Mouse (Mus musculus) megakaryocyte-erythroid progenitor cell, adult 5-6 weeks (primary cell): ENCODE measurements around the gene Trir. TPM values are rescaled to one million over a fixed set of nuclear protein-coding genes. Genes with fewer than 3 reads are reported as not detected.

Source experiments
- ATAC-seq: replicated peaks from 2 replicates; pipeline ENCODE4 v1.8.0; 2016; ENCODE audit warnings: mild to moderate bottlenecking, inconsistent platforms; ENCODE audit not compliant: severe bottlenecking, poor library complexity, low FRiP score, low TSS enrichment
- total RNA-seq, 2 experiments: library from RNA; stranded (forward) in 1 of 2; stranded (reverse) in 1 of 2; fragments of 200-1000, 215-1000 nt in 1 of 2; fragments of >200 nt in 1 of 2; fragmentation: Nextera tagmentation in 1 of 2; gene quantifications; 2 replicates each; pipeline ENCODE4 v1.2.3; 2014 to 2017

Trir gene
- 137 and 159 TPM in 2 replicates for total RNA-seq (2014; fragmentation: Nextera tagmentation)
- 342 and 455 TPM in 2 replicates for total RNA-seq (2017)

DNA sequence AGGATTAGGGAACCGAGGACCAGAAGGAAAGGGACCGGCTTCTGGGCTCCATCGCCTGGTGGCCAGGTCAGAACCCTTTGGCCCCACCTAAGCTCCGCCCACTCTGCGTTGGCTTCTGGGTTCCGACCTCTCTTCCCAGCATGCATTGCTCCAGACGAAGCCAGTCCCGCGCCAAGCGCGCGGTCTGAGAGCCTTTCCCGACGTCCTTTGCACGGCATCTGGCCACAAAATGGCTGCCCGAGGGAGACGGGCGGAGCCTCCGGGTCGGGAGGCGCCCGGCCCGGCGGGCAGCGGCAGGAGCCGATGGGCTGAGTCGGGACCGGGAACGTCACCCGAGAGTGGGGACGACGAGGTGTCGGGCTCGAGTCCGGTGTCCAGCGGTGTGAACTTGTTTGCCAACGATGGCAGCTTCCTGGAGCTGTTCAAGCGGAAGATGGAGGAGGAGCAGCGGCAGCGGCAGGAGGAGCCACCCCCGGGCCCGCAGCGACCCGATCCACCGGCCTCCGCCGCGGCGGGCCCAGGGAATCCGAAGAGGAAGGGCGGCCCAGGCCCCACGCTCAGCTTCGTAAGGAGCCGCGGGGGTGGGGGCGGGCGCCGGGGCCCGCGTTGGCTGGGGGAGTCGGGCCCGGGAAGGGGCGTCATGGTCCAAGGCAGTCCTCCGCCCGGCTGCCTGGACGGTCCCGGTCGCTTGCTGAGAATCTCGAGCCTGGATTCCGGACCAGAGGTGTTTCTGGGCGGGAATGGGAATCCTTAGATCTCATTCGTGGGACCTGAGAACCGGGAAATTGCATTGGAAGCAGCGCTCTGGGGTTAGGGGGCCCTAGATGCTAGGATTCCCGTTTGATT, at the start of gene Trir:
Trir (plus strand) TSS at position 154 of the 846 bp plus-strand sequence.
- ATAC-seq = peak; percentile 72

DNA sequence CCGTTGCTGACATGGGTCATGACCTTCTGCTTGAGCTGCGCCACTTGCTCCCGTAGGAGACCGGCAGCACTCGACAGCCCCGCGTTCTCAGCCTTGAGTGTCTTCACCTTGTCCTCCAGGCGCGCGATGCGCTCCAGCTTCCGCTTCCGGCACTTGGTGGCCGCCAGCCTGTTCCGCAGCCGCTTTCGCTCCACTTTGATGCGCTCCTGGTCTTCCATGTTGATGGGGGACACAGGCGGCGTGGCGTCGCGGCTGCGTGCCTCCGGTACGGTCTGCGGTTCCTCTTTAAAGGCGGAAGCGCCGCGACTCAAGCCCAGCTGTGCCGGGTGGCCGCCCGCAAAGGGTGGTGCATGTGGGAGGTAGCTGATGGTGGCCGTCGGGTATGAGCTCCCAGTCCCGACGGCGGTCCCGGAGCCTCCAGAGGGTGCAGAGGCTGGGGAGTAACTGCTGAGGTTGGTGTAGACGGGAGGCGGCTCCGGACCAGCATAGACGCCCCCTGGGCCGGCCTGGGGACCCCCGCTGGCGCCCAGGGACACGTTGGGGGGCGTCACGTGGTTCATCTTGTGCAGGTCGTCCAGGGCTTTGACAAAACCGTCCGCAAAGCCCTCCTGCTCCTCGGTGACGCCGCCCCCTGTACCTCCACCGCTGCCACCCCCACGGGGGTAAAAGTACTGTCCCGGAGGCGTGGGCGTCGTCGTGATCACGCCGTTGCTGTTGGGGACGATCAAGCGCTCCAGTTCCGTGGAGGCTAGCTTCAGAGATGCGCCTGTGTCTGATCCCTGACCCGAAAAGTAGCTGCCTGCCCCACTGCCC, 49.0 kb upstream of the Trir start:
- ATAC-seq = 0 out of 2 replicates have a peak, but pooled peaks have one; percentile 3

DNA sequence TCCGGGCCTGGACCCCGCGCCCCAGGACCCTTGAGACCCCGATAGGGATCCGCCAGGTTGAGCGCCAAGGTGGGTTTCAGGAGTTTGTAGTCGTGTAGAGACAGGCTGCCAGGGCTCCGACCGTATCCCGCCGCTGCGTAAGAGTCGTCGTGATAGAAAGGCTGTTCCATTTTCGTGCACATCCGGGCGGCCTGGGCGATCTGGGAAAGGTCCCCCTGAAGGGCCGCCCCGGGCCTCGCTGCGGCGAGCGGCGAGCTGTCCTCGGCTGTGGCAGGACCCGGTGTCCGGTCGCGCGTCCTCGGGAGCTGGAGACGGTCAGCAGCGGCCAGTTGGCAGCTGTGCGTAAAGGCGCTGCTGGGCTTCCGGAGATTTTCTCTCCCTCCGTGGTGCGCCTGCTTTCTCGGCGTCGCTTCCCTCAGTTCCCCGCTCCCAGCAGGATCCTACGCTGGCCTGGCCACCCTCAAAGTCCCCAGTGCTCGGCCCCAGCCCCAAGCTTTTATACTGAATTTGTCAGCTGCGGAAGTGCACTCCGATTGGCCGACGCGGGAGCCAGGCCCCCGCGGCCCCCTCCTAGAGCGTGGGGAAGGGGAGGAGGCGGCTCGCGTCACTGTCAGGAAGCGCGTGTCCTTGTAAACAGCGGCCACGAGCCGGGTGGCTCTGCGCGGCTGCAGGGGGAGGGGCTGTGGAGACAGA, 48.2 kb upstream of the Trir start, which contains the start of gene Junb:
Junb (minus strand) TSS at position 471 of the 693 bp plus-strand sequence.
- ATAC-seq = peak; percentile 20

DNA sequence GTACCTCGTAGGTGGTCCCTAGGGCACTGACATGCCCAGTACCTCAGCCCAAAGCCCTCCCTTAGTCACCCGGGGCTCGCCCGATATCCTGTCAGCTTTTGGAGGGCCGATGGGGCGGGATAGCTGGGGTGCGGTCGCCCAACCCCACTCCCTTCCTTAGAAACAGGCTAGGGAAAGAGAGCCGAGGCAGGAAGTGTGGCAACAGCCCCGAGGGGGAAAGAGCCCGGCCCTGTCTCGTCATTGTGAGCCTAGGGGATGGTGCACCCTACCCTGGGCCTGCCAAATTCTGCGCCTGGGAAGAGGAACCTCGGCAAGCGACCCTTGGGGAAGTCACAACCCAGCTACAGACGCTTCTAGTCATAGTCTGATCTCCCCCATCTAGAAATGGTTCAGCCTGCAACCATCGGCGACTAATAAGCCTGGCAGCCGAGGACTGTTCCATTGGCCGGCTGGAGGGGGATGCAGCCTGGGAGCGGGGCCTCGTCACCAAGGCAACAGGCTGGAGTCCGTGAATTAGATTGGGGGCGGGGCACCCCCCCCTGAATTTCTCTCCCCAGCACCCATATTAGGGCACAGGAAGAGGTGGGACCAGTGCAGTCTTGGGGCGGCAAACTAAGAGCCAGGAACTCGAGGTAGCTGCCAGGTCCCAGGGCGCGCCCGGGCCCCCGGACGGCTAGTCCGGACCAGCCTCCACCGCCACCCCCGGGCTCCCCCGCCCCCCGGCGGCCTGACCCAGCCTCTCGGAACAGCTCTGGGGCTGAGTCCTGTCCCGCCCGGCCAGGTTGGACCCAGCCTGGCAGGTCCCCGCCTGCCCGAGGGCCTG, 46.8 kb upstream of the Trir start:
- ATAC-seq = peak; percentile 27

DNA sequence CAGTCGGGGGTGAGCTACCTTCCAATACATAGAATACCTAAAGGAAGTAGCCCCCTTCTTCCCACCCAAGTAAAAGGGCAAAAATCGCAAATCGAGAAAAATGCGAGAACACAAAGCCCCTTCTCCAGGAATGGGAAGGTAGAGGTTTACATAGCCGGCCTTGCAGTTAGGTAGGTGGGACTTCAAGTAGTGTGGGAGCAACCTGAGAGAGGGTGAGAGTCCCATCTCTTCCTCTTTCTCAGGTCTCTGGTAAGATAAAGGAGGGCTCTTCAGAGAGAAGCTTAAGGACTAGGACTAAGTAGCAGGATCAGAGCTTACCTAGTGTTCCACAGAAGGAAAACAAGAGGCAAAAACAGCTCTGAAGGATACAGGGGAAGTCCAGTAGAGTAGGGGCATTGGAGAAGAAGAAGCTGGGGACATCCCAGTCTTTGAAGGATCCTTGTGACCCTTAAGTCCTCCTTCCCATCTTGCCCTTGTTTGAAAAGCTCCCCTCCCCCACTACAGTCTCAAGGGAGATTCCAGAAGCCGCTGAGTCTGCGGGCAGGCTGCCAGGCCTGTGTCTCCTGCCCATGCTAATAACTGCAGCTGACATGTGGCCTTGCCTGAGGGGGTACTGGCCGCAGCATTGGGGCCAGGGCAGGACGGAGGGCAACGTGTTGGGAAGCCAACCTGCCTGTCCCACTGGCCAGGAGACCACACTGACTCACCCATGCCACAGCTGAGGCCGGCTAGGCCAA, 45.8 kb upstream of the Trir start:
- no peak for ATAC-seq

DNA sequence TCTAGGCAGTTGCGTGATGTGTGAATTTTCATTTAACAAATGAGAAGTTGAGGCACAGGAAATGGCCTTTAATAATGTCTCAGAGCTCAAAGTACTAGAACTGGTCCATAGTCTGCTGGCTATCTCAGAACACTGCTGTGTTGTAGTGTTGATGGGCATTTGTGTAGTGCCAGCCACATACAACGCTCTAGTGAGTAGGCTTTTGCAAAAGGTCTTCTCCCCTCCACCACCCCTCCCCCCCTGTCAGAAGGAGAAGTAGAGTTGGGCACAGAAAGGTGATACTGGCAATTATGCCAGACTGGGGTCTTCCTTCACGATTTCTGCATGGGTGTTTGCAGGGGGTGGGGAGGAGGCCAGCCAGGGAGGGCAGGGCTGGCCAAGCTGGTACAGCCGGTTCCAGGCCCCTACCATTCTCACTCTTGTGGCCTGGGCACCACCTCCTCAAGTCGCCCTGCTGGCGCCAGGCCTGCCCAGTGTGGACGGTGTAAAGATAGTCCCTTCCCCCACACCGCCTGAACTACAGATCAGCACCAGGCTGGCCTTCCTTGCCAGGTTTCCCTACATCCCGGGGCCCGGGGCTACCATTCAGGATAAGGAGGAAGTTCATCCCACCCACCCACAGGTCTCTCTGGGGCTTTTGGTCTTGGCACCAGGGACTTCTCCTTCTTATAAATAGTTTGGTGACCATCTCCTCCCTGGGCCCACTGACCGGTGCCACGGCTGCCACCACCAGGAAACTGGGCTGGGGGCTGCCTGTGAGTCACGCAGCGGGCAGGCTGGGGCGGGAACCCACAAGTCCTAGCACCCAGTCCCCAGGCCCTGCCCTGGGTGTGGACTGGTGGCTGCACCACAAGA, 44.8 kb upstream of the Trir start:
- ATAC-seq = no peak

DNA sequence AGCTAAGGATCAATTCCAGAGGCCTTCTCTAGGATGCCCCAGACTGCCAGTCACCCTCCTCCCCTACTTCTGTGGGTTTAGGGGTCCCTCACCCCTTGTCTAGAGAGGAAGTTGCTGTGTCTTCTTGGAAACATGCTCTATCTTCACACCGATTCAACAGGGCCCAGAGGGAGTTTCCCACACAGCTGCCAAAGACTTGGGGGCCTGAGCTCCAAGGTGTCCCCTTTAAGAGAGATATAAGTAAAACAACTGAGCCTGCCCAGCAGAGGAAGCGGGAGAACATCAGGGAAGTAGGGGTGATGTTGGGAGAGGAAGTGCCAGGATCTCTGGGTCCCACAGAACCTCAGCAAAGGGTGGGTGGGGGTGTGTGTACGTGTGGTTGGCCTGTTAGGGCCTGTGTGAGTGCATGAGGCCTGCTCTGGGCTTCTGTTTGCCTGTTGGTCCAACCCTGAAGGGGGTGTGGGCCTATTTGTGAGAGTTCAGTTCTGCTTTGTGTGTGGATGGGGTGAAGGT, 44.1 kb upstream of the Trir start:
- no peak for ATAC-seq

DNA sequence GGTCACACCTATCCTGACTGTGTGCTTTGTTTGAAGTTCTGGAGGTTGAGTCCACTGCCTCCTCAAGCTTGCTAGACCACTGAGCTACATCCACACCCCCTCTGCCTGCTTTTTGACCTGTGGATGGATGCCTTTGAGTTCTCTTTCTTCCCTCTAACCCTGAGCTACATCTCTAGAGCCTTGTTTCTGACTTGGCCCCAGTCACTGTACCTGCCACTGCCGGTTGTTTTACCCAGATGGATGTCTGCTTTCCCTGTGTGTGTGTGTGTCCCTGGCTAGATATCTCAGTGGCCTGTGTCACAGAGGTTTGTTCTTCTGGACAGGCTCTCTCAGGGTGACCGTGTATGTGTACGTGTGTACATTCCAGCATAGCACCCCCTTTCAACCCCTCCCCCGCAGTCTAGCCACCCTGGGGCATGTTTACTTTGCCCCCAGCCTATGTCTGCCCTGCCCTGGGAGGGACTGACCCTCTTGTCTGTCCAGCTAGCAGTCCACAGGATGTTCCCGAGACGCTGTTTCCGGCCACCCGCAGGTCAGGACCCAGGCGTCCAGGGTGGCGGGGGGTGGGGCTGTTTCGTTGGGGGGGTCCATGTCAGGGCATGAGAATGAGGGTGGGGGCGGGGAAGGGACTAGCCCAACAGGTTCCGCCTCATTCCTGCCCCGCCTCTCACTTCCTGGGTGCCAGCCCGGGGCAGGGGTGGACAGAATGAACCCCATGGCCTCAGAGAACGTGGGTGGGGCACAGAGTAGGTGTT, 42.2 kb upstream of the Trir start:
- ATAC-seq = no peak

DNA sequence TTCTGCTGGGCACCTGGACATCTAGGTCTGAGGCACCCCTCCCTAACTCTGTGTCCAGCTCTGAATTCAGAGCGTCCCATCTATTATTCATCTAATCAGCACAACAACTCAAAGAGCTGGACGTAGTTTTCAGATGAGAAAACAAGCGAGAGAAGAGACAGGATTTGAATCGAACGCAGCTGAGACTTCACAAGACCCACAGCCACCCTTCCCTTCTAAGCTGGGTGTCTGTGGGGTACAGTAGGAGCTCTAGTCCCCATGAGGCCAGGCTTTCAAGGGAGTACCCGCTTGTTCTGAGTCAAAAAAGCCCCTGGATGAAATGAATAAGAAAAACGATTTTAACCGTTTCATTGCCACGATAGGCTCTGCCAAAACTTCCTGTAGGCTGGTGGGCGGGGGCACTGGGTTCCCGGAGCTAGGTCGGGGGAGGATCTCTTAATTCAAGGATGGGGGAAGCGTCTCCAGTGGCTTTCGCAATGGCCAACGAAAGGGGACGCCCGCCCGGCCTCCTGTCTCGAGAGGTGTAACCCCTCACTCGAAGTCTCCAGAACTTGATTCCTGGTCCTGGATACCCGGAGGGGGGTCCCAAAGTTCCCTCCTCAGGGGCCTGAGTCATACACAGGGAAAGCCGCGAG, 41.5 kb upstream of the Trir start:
- ATAC-seq = no peak

DNA sequence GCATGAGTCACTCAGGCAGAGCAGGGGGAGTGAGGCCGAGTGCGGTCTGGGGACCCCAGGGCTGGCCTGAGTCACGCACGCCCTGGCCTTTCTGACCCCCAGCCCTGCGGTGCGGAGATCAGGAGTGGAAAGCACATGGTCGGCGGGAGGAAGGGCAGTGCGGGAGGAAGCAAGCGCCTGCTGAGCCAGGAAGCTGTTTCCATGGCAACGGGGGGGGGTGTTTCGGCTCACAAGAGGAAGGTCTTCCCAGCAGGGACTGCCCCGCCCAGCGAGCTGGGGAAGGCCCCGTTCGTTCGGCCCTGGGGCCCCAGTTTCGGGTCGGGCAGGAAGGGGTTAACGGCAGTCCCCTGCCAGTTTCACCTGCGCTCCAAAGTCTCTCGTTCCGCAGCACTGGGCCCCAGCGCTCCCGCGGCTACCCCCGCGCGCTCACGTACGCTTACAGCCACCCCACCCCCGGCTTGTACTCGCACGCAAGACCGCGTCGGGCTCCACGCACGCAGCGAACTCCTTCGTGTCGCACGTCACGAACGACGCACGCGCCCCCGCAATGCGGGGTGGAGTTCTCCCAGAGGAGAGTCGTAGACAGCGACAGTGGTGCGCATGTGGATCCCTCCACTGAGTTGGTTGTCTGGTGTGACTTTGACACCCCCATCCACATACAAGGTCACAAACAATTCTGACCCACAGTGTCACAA, 40.8 kb upstream of the Trir start:
- ATAC-seq = peak; percentile 42

DNA sequence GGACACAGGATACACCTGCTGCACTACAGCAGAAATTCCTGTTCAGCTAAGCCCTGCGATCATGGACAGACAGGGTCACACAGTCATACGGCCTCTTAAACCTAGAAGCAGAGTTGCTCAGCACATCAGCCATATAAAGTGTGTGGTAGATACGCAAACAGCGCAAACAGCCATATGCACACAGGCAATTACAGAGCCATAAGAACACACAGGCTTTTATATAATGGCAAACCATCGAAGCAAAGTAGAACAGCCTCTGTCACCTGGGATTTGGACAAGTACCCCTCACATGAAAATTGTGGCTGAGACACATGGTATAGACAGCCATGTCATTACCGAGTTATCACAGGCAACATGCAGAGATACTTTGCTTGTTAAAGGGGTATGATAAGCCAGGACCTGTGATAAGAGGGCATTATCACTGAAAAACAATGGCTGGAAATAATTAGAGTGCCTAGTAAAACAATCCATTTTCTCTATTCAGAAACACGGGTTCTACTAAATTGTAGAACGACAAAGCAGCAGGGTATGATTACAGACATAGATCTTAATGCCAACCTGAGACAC, 40.2 kb upstream of the Trir start:
- ATAC-seq = peak; percentile 6; the same call in 1 of the 2 replicates

DNA sequence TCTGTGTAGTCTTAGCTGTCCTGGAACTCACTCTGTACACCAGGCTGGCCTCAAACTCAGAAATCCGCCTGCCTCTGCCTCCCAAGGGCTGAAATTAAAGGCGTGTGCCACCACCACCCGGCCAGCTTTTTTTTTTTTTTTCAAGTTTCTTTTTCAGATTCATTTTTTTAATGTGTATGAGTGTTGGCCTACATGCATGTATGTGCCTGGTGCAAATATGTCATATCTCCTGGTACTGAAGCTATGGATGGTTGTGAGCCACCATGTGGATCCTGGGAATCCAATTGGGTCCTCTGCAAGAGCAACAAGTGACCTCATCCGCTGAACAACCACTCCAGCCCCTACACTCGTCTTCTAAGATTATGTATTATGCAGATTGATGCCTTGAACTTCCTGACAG, 39.2 kb upstream of the Trir start:
- ATAC-seq = no peak

DNA sequence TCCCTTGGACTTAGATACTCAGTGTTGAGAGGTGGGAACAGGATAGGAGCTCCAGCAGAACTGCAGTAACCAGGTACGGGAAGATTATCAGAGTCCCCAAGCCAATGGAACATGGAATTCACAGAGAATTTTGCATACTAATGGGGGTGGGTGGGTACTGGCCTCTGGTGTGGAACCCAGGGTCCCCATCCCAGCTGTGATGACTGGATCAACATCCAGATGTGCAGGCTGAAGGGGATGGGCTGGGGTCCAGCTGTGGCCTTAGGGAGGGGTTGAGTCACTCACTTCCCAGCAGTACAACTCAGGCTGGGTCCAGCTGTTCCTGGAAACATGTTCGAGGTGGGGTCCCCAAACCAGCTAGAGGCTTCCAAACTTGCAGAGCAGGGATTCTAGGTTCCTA, 38.7 kb upstream of the Trir start:
- no peak for ATAC-seq

DNA sequence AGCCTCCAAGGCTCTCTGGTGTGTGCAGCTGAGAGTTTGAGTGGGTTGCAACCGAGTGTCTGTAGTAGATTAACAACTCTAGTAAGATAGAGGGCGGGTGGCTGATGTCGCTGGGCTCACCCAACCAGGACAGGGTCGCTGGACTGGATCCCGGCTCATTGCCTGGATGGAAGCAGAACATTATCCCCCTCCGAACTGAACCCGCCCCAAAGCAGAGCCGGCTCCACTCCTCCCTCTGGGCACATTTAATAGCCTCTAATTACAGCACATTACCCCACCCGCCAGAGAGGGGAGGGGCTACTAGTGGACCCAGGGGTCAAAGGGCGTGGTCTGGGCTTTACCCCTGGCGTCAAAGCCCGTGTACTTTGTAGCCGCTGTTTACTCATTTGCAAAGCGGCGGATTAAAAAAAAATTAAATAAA, 37.3 kb upstream of the Trir start:
- peak; percentile 8; the same call in 1 of the 2 replicates for ATAC-seq

DNA sequence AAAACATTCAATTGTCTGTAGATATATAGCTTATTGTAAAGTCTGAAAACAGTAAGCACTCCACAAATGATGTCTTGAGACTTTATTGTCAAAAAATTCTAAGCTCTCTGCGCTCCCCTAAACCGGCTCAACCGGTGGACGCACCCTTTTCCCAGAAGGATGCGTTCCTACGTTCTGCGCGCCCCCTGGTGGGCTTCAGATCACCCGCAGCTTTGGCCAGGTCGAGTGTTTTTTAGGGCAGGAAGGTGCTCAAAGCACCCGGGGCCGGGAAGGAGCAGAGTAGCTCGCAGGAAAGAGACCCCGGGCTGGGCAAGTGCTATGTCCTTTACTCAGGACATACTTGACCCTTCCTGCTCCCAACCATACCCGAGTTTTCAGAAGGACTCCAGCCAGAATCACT, 36.8 kb upstream of the Trir start:
- ATAC-seq = peak; percentile 47; the same call in 1 of the 2 replicates
